Mouse (Mus musculus) stomach, postnatal 0 days (tissue): Measurements from ENCODE around the gene Sh3bp2. TPM values are rescaled to one million over a fixed set of nuclear protein-coding genes. Genes with fewer than 3 reads are reported as not detected.

Experiments used
- ATAC-seq: fragments of 200-750 bp; cut with Nextera tagmentation; 2 replicates; pipeline ENCODE4 v1.8.0; 2017; ENCODE audit not compliant: low FRiP score, low TSS enrichment
- DNase-seq: peaks from one replicate; pipeline ENCODE4 v3.0.0-alpha.2; 2016; ENCODE audit warnings: low spot score
- H3K27ac ChIP-seq: fragments of 300-500 bp; sonication (generic); replicated peaks from 2 replicates; pipeline ENCODE4 v1.5.1; 2014; ENCODE audit warnings: mild to moderate bottlenecking, control low read depth
- H3K27me3 ChIP-seq: fragments of 300-500 bp; sonication (generic); 2 replicates; pipeline ENCODE4 v1.6.1; 2014; ENCODE audit warnings: low read length; ENCODE audit not compliant: control insufficient read depth, insufficient read depth
- H3K36me3 ChIP-seq: fragments of 300-500 bp; sonication (generic); 2 replicates; pipeline ENCODE4 v1.6.1; 2014; ENCODE audit warnings: low read length, mixed read lengths; ENCODE audit not compliant: control insufficient read depth, insufficient read depth
- H3K4me1 ChIP-seq: fragments of 300-500 bp; sonication (generic); replicated peaks from 2 replicates; pipeline ENCODE4 v1.6.1; 2014; ENCODE audit warnings: antibody characterized with exemption; ENCODE audit not compliant: control insufficient read depth, insufficient read depth
- H3K4me2 ChIP-seq: fragments of 300-500 bp; sonication (generic); replicated peaks from 2 replicates; pipeline ENCODE4 v1.6.1; 2014; ENCODE audit warnings: low read depth, mild to moderate bottlenecking, control low read depth, moderate library complexity
- H3K4me3 ChIP-seq: fragments of 300-500 bp; sonication (generic); 2 replicates; pipeline ENCODE4 v1.5.1; 2014; ENCODE audit warnings: low read depth, low read length, control low read depth
- H3K9ac ChIP-seq: fragments of 300-500 bp; sonication (generic); 2 replicates; pipeline ENCODE4 v1.6.1; 2014; ENCODE audit warnings: mild to moderate bottlenecking, low read length, control low read depth, mixed read lengths
- H3K9me3 ChIP-seq: fragments of 300-500 bp; sonication (generic); 2 replicates; pipeline ENCODE4 v1.6.1; 2016; ENCODE audit warnings: low read length; ENCODE audit not compliant: control insufficient read depth
- CTCF ChIP-seq: IDR thresholded peaks from 2 replicates; pipeline ENCODE4 v1.5.1; 2016; ENCODE audit warnings: antibody characterized with exemption, low read depth, mild to moderate bottlenecking, moderate library complexity
- EP300 ChIP-seq: optimal IDR thresholded peaks from 2 replicates; pipeline ENCODE3; 2016; ENCODE audit warnings: antibody characterized with exemption
- WGBS: fragments of 180-500 bp; shearing (Covaris S2); extraction: QIAGEN DNeasy Blood & Tissue Kit; methylation state at CpG from one replicate; pipeline ENCODE4 v1.1.7; 2014; 5-methylcytosine and 5-hydroxymethylcytosine counted together
- polyA plus RNA-seq: library from polyadenylated mRNA; unstranded; fragments of >200 nt; fragmentation: Nextera tagmentation; extraction: Ambion mirVana; gene quantifications from 2 replicates; pipeline ENCODE4 v1.2.1, GENCODE M21; 2015

Sh3bp2 gene
- polyA plus RNA-seq, 1 experiment from 2014 or later, result 4.9 TPM

- H3K9me3 ChIP-seq, result no peaks in the 10 kb centered on the region
- ATAC-seq, result no peak
- no peaks in the 10 kb centered on the region for H3K36me3 ChIP-seq
- WGBS, result 62% methylated on average over 5 of the region's 5 CpGs
- H3K27ac ChIP-seq, result peak overlapping the region; percentile 40
- H3K4me3 ChIP-seq, result no peak overlapping the region
- H3K4me1 ChIP-seq, result no peaks in the 10 kb centered on the region; the same call in 1 of the 2 replicates
- TF ChIP-seq CTCF, result no peak
- no peak for TF ChIP-seq EP300
- DNase-seq, result no peak
- no peak overlapping the region for H3K4me2 ChIP-seq
- H3K9ac ChIP-seq, result no peak overlapping the region
- H3K27me3 ChIP-seq, result no peaks in the 10 kb centered on the region
Measured at GRCm38 (mm10) chr5:34528724-34529123, 3.1 kb downstream of the Sh3bp2 start.

- DNase-seq (no peak), ATAC-seq (no peak)
- no peaks in the 10 kb centered on the region for H3K36me3 ChIP-seq
- H3K4me2 ChIP-seq, result no peak overlapping the region
- 44% methylated on average over 5 of the region's 5 CpGs for WGBS
- H3K4me1 ChIP-seq, result no peaks in the 10 kb centered on the region; the same call in 1 of the 2 replicates
- no peaks in the 10 kb centered on the region for H3K9me3 ChIP-seq
- H3K4me3 ChIP-seq, result no peak overlapping the region
- H3K9ac ChIP-seq, result no peak overlapping the region
- H3K27ac ChIP-seq, result 0 out of 2 replicates have a peak overlapping the region, but pooled peaks have one; percentile 49
- no peaks in the 10 kb centered on the region for H3K27me3 ChIP-seq
- no peak for TF ChIP-seq CTCF
- TF ChIP-seq EP300, result no peak
Measured at GRCm38 (mm10) chr5:34530116-34530515, 4.5 kb downstream of the Sh3bp2 start.

DNA sequence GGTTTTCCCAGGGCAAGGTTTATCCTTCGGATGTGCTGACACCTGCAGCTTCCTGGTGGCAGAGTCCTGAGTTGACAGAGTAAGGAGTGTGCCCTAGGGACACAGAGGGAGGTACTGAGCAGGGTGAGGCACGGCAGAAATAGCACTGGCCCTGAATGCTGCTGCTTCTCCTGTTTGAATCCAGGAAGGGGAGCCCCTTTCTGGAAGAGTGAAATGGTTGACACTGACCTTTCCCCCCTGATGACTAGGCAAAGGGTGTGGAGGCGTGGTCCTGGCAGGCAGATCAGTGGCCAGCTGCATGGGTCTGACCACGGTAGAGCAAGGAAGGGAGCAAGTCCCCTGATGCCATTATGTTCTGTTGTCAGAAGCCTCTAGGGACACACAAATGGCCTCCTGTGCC lies 5.0 kb downstream of the Sh3bp2 start:
- Histone ChIP-seq H3K4me3 (no peak overlapping the region), H3K9ac (no peak overlapping the region), H3K4me1 (no peaks in the 10 kb centered on the region; the same call in 1 of the 2 replicates), H3K9me3 (no peaks in the 10 kb centered on the region), H3K27ac (peak overlapping the region; percentile 65; the same call in 1 of the 2 replicates), H3K27me3 (no peaks in the 10 kb centered on the region), H3K4me2 (no peak overlapping the region), H3K36me3 (no peaks in the 10 kb centered on the region)
- WGBS, result 34% methylated on average over 4 of the region's 4 CpGs
- DNase-seq (no peak), ATAC-seq (no peak)
- TF ChIP-seq CTCF (peak; percentile 45), EP300 (no peak)

DNA sequence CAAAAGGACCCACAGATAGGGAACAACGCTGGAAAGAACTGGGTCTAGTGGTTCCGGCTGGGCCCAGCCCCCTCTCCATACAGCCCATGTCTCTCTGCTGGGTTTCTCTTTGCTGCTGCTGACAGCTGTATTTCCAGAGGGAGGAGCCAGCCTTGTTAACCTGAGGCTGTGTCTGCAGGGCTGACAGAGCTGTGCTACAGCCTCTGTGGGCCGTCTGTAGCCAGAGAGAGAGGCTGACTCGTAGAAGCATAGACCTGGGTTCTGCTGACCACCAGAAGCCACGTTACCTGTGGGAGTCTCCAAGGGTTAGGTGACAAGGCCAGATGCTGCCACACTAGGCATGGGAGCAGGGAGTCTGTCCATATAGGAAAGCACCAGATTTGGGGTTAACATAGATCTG lies 7.4 kb downstream of the Sh3bp2 start:
- Histone ChIP-seq H3K36me3 (no peaks in the 10 kb centered on the region), H3K27me3 (no peaks in the 10 kb centered on the region), H3K9me3 (no peaks in the 10 kb centered on the region), H3K27ac (no peak overlapping the region), H3K4me2 (no peak overlapping the region), H3K4me3 (no peak overlapping the region), H3K9ac (no peak overlapping the region), H3K4me1 (no peaks in the 10 kb centered on the region; the same call in 1 of the 2 replicates)
- WGBS, result 80% methylated on average over 5 of the region's 5 CpGs
- TF ChIP-seq CTCF (no peak), EP300 (no peak)
- DNase-seq (no peak), ATAC-seq (no peak)

- H3K36me3 ChIP-seq, result no peaks in the 10 kb centered on the region
- no peak for ATAC-seq
- no peak overlapping the region for H3K4me3 ChIP-seq
- no peaks in the 10 kb centered on the region; the same call in 1 of the 2 replicates for H3K4me1 ChIP-seq
- H3K4me2 ChIP-seq, result no peak overlapping the region
- H3K27me3 ChIP-seq, result no peaks in the 10 kb centered on the region
- 0 out of 2 replicates have a peak overlapping the region, but pooled peaks have one; percentile 45 for H3K27ac ChIP-seq
- no peak for TF ChIP-seq EP300
- no peak for TF ChIP-seq CTCF
- no peaks in the 10 kb centered on the region for H3K9me3 ChIP-seq
- H3K9ac ChIP-seq, result no peak overlapping the region
- 66% methylated on average over 3 of the region's 3 CpGs for WGBS
- no peak for DNase-seq
Measured at GRCm38 (mm10) chr5:34533820-34534219, 8.2 kb downstream of the Sh3bp2 start.

DNA sequence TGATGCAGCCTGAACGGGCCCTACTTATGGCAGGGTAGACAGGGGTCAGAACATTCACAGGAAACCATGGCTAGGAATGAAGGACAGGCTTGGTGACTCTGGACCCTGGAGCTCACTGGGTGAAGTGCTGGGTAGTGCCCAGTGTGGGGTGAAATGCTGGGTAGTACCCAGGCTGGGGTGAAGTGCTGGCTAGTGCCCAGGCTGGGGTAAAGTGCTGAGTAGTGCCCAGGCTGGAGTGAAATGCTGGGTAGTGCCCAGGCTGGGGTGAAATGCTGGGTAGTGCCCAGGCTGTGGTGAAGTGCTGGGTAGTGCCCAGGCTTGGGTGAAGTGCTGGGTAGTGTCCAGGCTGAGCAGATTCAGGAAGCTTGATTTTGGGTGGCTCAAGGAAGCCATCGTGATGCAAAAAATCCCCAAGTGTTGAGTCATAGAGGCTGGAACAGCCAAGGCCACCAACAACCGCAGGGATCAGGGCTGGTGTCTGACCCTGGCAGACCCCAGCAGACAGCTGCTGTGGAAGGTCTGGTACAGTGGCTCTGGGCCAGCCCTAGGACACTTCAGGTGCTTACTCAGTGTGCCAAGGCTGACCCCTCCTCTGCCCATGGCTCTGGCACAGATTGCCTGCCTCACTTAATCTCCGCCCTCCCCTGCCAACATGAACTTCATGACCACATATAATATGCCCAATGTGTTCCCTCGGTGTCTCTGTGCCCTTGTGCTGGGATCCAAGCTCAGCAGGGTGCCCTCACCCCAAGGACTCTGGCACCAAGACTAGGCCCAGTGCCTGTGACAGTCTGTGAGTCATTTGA lies 9.3 kb downstream of the Sh3bp2 start:
- no peak overlapping the region for H3K4me3 ChIP-seq
- peak overlapping the region; percentile 49; the same call in 1 of the 2 replicates for H3K27ac ChIP-seq
- no peaks in the 10 kb centered on the region for H3K27me3 ChIP-seq
- no peaks in the 10 kb centered on the region for H3K36me3 ChIP-seq
- no peaks in the 10 kb centered on the region; the same call in 1 of the 2 replicates for H3K4me1 ChIP-seq
- TF ChIP-seq EP300 (no peak), CTCF (no peak)
- no peak overlapping the region for H3K4me2 ChIP-seq
- WGBS, result 60% methylated on average over 5 of the region's 5 CpGs
- ATAC-seq (peak; percentile 11; the same call in 1 of the 2 replicates), DNase-seq (no peak)
- H3K9ac ChIP-seq, result no peak overlapping the region
- H3K9me3 ChIP-seq, result no peaks in the 10 kb centered on the region
